Mouse (Mus musculus): Measurements from ENCODE around the gene Slc44a2. TPM values are rescaled to one million over a fixed set of nuclear protein-coding genes. Genes with fewer than 3 reads are reported as not detected.

The Slc44a2 gene
- 48.8 and 55.0 TPM in 2 replicates for polyA plus RNA-seq (2012; ENCODE audit: insufficient read depth, insufficient read length, missing spikeins)

- peak within 1 kb of the TSS; percentile 21; the same call in 1 of the 2 replicates for H3K27ac ChIP-seq (ENCODE audit: insufficient read depth, low read depth, low read length)
- TF ChIP-seq POLR2A (IDR thresholded peaks at IDR 0.05; ENCODE audit: borderline replicate concordance, low read depth, low read length): no peak
- TF ChIP-seq CTCF (IDR thresholded peaks at IDR 0.05; ENCODE audit: low read depth, low read length): no peak
- peak within 1 kb of the TSS; percentile 66 for H3K4me3 ChIP-seq (ENCODE audit: insufficient read depth, low read length)
- H3K4me1 ChIP-seq (ENCODE audit: control insufficient read depth, insufficient read depth, low read length): peaks cover 21% of the 10 kb centered on the region
Measured at GRCm38 (mm10) chr9:21320619-21321512, at the start of gene Slc44a2. Gene Slc44a2 (plus strand): TSS chr9:21320698.

- Histone ChIP-seq H3K4me3 (ENCODE audit: insufficient read depth, low read length) (no peak overlapping the region), H3K27ac (ENCODE audit: insufficient read depth, low read depth, low read length) (no peak overlapping the region), H3K4me1 (ENCODE audit: control insufficient read depth, insufficient read depth, low read length) (no peaks in the 10 kb centered on the region)
- TF ChIP-seq CTCF (IDR thresholded peaks at IDR 0.05; ENCODE audit: low read depth, low read length) (no peak), POLR2A (IDR thresholded peaks at IDR 0.05; ENCODE audit: borderline replicate concordance, low read depth, low read length) (no peak)
Measured at GRCm38 (mm10) chr9:21272391-21272790, 48.1 kb upstream of the Slc44a2 start.

- Histone ChIP-seq H3K27ac (ENCODE audit: insufficient read depth, low read depth, low read length) (no peak overlapping the region), H3K4me1 (ENCODE audit: control insufficient read depth, insufficient read depth, low read length) (peaks cover 2% of the 10 kb centered on the region; the same call in 1 of the 2 replicates)
- TF ChIP-seq CTCF (IDR thresholded peaks at IDR 0.05; ENCODE audit: low read depth, low read length) (no peak), POLR2A (IDR thresholded peaks at IDR 0.05; ENCODE audit: borderline replicate concordance, low read depth, low read length) (no peak)
Measured at GRCm38 (mm10) chr9:21273094-21273493, 47.4 kb upstream of the Slc44a2 start.

GRCm38 (mm10) chr9:21273520-21274228 lies 46.8 kb upstream of the Slc44a2 start:
- no peak overlapping the region for H3K4me3 ChIP-seq (ENCODE audit: insufficient read depth, low read length)
- TF ChIP-seq POLR2A (IDR thresholded peaks at IDR 0.05; ENCODE audit: borderline replicate concordance, low read depth, low read length) (no peak), CTCF (IDR thresholded peaks at IDR 0.05; ENCODE audit: low read depth, low read length) (no peak)
- H3K4me1 ChIP-seq (ENCODE audit: control insufficient read depth, insufficient read depth, low read length): peaks cover 3% of the 10 kb centered on the region; the same call in 1 of the 2 replicates
- no peak overlapping the region for H3K27ac ChIP-seq (ENCODE audit: insufficient read depth, low read depth, low read length)

More at GRCm38 (mm10) chr9:21273094-21273493, 47.4 kb upstream of the Slc44a2 start:
- no peak overlapping the region for H3K4me3 ChIP-seq (ENCODE audit: insufficient read depth, low read length)

GRCm38 (mm10) chr9:21274336-21274735 lies 46.2 kb upstream of the Slc44a2 start:
- H3K4me1 ChIP-seq (ENCODE audit: control insufficient read depth, insufficient read depth, low read length): peaks cover 3% of the 10 kb centered on the region; the same call in 1 of the 2 replicates
- H3K4me3 ChIP-seq (ENCODE audit: insufficient read depth, low read length): no peak overlapping the region

GRCm38 (mm10) chr9:21275013-21275710 lies 45.3 kb upstream of the Slc44a2 start:
- no peak for TF ChIP-seq CTCF (IDR thresholded peaks at IDR 0.05; ENCODE audit: low read depth, low read length)
- TF ChIP-seq POLR2A (IDR thresholded peaks at IDR 0.05; ENCODE audit: borderline replicate concordance, low read depth, low read length): no peak
- Histone ChIP-seq H3K4me1 (ENCODE audit: control insufficient read depth, insufficient read depth, low read length) (peaks cover 5% of the 10 kb centered on the region; the same call in 1 of the 2 replicates), H3K4me3 (ENCODE audit: insufficient read depth, low read length) (no peak overlapping the region), H3K27ac (ENCODE audit: insufficient read depth, low read depth, low read length) (no peak overlapping the region)

More at GRCm38 (mm10) chr9:21274336-21274735, 46.2 kb upstream of the Slc44a2 start:
- TF ChIP-seq CTCF (IDR thresholded peaks at IDR 0.05; ENCODE audit: low read depth, low read length): no peak
- no peak for TF ChIP-seq POLR2A (IDR thresholded peaks at IDR 0.05; ENCODE audit: borderline replicate concordance, low read depth, low read length)
- no peak overlapping the region for H3K27ac ChIP-seq (ENCODE audit: insufficient read depth, low read depth, low read length)

GRCm38 (mm10) chr9:21275727-21276126 lies 44.8 kb upstream of the Slc44a2 start:
- TF ChIP-seq POLR2A (IDR thresholded peaks at IDR 0.05; ENCODE audit: borderline replicate concordance, low read depth, low read length): no peak
- TF ChIP-seq CTCF (IDR thresholded peaks at IDR 0.05; ENCODE audit: low read depth, low read length): no peak
- H3K4me1 ChIP-seq (ENCODE audit: control insufficient read depth, insufficient read depth, low read length): peaks cover 6% of the 10 kb centered on the region; the same call in 1 of the 2 replicates
- H3K4me3 ChIP-seq (ENCODE audit: insufficient read depth, low read length): no peak overlapping the region
- H3K27ac ChIP-seq (ENCODE audit: insufficient read depth, low read depth, low read length): no peak overlapping the region

- no peak overlapping the region for H3K27ac ChIP-seq (ENCODE audit: insufficient read depth, low read depth, low read length)
- peaks cover 6% of the 10 kb centered on the region; the same call in 1 of the 2 replicates for H3K4me1 ChIP-seq (ENCODE audit: control insufficient read depth, insufficient read depth, low read length)
- TF ChIP-seq POLR2A (IDR thresholded peaks at IDR 0.05; ENCODE audit: borderline replicate concordance, low read depth, low read length): no peak
- no peak for TF ChIP-seq CTCF (IDR thresholded peaks at IDR 0.05; ENCODE audit: low read depth, low read length)
- H3K4me3 ChIP-seq (ENCODE audit: insufficient read depth, low read length): no peak overlapping the region
Measured at GRCm38 (mm10) chr9:21276307-21276706, 44.2 kb upstream of the Slc44a2 start.

GRCm38 (mm10) chr9:21277776-21278175 lies 42.7 kb upstream of the Slc44a2 start:
- TF ChIP-seq CTCF (IDR thresholded peaks at IDR 0.05; ENCODE audit: low read depth, low read length) (no peak), POLR2A (IDR thresholded peaks at IDR 0.05; ENCODE audit: borderline replicate concordance, low read depth, low read length) (no peak)
- H3K4me1 ChIP-seq (ENCODE audit: control insufficient read depth, insufficient read depth, low read length): peaks cover 6% of the 10 kb centered on the region; the same call in 1 of the 2 replicates
- H3K27ac ChIP-seq (ENCODE audit: insufficient read depth, low read depth, low read length): no peak overlapping the region
- H3K4me3 ChIP-seq (ENCODE audit: insufficient read depth, low read length): no peak overlapping the region

All from bone marrow macrophage, adult 2 months (primary cell).